8 mouse cellular contexts compared by ENCODE assay signal in genomic region chr3:108283781-108284601, GRCm38 (mm10). TPM values are rescaled to one million over a fixed set of nuclear protein-coding genes. Genes with fewer than 3 reads are reported as not detected.
DNase-seq lines count a peak whose midpoint lies in the region; ATAC-seq lines count a peak whose summit lies in the region.

Gene Sort1, plus strand, starts transcription at chr3:108284082.

- peak; percentile 76 for DNase-seq in NIH3T3 (ENCODE audit: low read depth)
- peak; percentile 95 to 98 for DNase-seq in cerebellum, postnatal 10 days
- DNase-seq in frontal cortex, postnatal 14 days (ENCODE audit: low spot score in 2 of 2), result peak; percentile 88 to 90
- peak; percentile 70 to 77 for DNase-seq in layer of hippocampus, postnatal 25 days (ENCODE audit: extremely low spot score in 1 of 2, low spot score in 1 of 2)
- DNase-seq in lung, postnatal 14 days, result peak; percentile 87
- peak; percentile 95 for DNase-seq in retina, embryonic 14.5 days (ENCODE audit: low spot score)
- DNase-seq in thymus, postnatal 36 days, result peak; percentile 77 to 87

- peak within 1 kb of the TSS; percentile 97 for H3K9ac ChIP-seq in hindbrain, embryonic 12.5 days

- H3K27me3 ChIP-seq in hindbrain, embryonic 12.5 days, result no peaks in the 10 kb centered on the region

- under 1% methylated on average over 106 of the region's 109 CpGs for WGBS in hindbrain, embryonic 12.5 days

- H3K36me3 ChIP-seq in hindbrain, embryonic 12.5 days, result no peaks in the 10 kb centered on the region

- H3K4me2 ChIP-seq in hindbrain, embryonic 12.5 days (replicated peaks), result peak within 1 kb of the TSS; percentile 82

- peak within 1 kb of the TSS; percentile 96 for H3K4me3 ChIP-seq in hindbrain, embryonic 12.5 days

- H3K4me1 ChIP-seq in hindbrain, embryonic 12.5 days, result peaks cover 48% of the 10 kb centered on the region

- peak; percentile 99 for ATAC-seq in hindbrain, embryonic 12.5 days (ENCODE audit: low FRiP score)

- H3K27ac ChIP-seq in hindbrain, embryonic 12.5 days, result peak within 1 kb of the TSS; percentile 88

- no peaks in the 10 kb centered on the region for H3K9me3 ChIP-seq in hindbrain, embryonic 12.5 days (replicated peaks)

RNA-seq across cellular contexts. Expression of gene Sort1, which starts in this region (rescaled TPM):
- polyA plus RNA-seq in hindbrain, embryonic 12.5 days (2016; fragmentation: Nextera tagmentation; extraction: Ambion mirVana), result 35.0 TPM in 2 replicates
- 100 to 1,000 TPM; 349 to 354 TPM for total RNA-seq in layer of hippocampus, postnatal 25 days (2021)

Comparison
In these comparisons a context has a peak if more than half of its experiments do, and no peak if none do; other contexts are left out.
1. Peak in every context shown above with its lines: DNase-seq, ATAC-seq, H3K4me3 ChIP-seq and H3K27ac ChIP-seq.